Mouse (Mus musculus) testis, adult 2 months (tissue): ENCODE measurements at regions not wholly inside any gene's neighbourhood (a gene's known extent, or its start where the extent isn't known, plus 50 kb on each side); places are given as distances from the start of the nearest gene placed in this dataset.

Experiments
- H3K27ac ChIP-seq: fragments of 200-500 bp; 2 replicates; pipeline ENCODE4 v1.5.1; 2012; ENCODE audit warnings: low read depth, low read length; ENCODE audit not compliant: control insufficient read depth, insufficient read depth
- H3K27me3 ChIP-seq: fragments of 200-500 bp; 2 replicates; pipeline ENCODE4 v1.6.1; 2012; ENCODE audit warnings: mild to moderate bottlenecking, low read length, moderate library complexity; ENCODE audit not compliant: control insufficient read depth, insufficient read depth
- H3K36me3 ChIP-seq: fragments of 200-500 bp; 2 replicates; pipeline ENCODE4 v1.6.1; 2012; ENCODE audit warnings: mild to moderate bottlenecking, low read length; ENCODE audit not compliant: control insufficient read depth, insufficient read depth
- H3K4me1 ChIP-seq: fragments of 200-500 bp; 2 replicates; pipeline ENCODE4 v1.6.1; 2012; ENCODE audit warnings: low read length; ENCODE audit not compliant: control insufficient read depth, insufficient read depth
- H3K4me3 ChIP-seq: fragments of 200-500 bp; 2 replicates; pipeline ENCODE4 v1.5.1; 2012; ENCODE audit warnings: low read depth, mild to moderate bottlenecking, low read length, moderate library complexity, mixed read lengths; ENCODE audit not compliant: control insufficient read depth
- CTCF ChIP-seq: fragments of 200-500 bp; IDR thresholded peaks from 2 replicates; pipeline ENCODE4 v1.5.1; 2012; ENCODE audit warnings: low read depth, mild to moderate bottlenecking, inconsistent platforms, low read length, moderate library complexity; ENCODE audit not compliant: control insufficient read depth, insufficient read depth, insufficient replicate concordance
- POLR2A ChIP-seq: fragments of 200-500 bp; IDR thresholded peaks from 2 replicates; pipeline ENCODE4 v1.6.1; 2012; ENCODE audit warnings: low read depth, mild to moderate bottlenecking, inconsistent platforms, low read length, moderate library complexity; ENCODE audit not compliant: control insufficient read depth

- no peaks in the 10 kb centered on the region for H3K4me1 ChIP-seq
- H3K27ac ChIP-seq, result no peak overlapping the region
- no peaks in the 10 kb centered on the region for H3K27me3 ChIP-seq
- no peak overlapping the region for H3K4me3 ChIP-seq
- H3K36me3 ChIP-seq, result no peaks in the 10 kb centered on the region
- TF ChIP-seq CTCF (no peak), POLR2A (no peak)
Measured at GRCm38 (mm10) chr7:72751501-72751917, 445.1 kb upstream of the Mctp2 start.

DNA sequence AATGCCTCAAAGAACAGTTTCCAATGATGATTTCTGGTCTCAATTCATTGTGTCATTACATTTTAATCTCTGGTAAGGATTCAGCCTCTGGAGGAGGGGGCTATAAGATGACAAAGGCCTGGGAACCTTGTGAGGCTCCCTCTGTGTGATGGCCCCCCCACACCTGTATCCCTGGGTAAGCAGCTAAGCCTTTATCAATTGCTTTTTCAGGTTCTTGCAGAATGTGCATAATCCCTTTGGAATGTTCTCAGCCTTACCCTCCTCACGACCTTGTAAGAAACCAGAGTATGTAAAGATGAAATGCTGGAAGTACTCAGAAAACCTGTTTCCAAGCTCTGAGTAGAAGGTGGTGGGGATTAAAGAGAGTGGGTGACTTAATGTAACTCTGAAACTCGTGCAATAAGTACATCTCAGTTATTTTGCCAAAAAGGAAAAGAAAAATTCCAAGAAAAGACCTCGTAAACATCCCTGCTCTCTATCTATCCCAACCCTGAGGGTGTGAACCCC, 446.7 kb upstream of the Mctp2 start:
- H3K27me3 ChIP-seq, result no peaks in the 10 kb centered on the region
- H3K36me3 ChIP-seq, result no peaks in the 10 kb centered on the region
- no peaks in the 10 kb centered on the region for H3K4me1 ChIP-seq
- TF ChIP-seq CTCF (no peak), POLR2A (no peak)
- no peak overlapping the region for H3K27ac ChIP-seq
- H3K4me3 ChIP-seq, result no peak overlapping the region

GRCm38 (mm10) chr7:72762711-72763110, 456.3 kb upstream of the Mctp2 start:
- no peak for TF ChIP-seq CTCF
- no peak for TF ChIP-seq POLR2A
- H3K4me1 ChIP-seq, result no peaks in the 10 kb centered on the region
- H3K4me3 ChIP-seq, result no peak overlapping the region
- H3K36me3 ChIP-seq, result no peaks in the 10 kb centered on the region
- H3K27me3 ChIP-seq, result no peaks in the 10 kb centered on the region
- H3K27ac ChIP-seq, result no peak overlapping the region

DNA sequence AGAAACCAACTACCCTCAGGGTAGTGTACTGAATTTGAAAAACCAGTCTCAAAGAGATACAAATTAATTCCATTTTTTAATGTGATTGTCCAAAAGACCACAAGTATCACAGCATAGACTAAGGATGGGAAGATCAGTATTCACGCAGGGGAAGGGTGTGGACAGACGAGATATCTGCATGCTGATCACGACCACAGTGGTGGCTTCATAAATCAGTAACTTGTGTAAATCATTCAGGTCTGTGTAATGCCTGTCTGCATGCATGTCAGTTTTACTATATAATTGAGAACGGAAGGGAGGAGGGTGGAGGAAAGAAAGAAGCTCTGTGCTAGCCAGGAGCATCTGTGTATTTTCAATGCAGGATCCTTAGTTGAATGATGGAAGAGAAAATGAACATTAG, 462.3 kb upstream of the Mctp2 start:
- Histone ChIP-seq H3K27ac (no peak overlapping the region), H3K4me3 (no peak overlapping the region), H3K36me3 (no peaks in the 10 kb centered on the region), H3K27me3 (no peaks in the 10 kb centered on the region), H3K4me1 (no peaks in the 10 kb centered on the region)
- no peak for TF ChIP-seq POLR2A
- TF ChIP-seq CTCF, result no peak

DNA sequence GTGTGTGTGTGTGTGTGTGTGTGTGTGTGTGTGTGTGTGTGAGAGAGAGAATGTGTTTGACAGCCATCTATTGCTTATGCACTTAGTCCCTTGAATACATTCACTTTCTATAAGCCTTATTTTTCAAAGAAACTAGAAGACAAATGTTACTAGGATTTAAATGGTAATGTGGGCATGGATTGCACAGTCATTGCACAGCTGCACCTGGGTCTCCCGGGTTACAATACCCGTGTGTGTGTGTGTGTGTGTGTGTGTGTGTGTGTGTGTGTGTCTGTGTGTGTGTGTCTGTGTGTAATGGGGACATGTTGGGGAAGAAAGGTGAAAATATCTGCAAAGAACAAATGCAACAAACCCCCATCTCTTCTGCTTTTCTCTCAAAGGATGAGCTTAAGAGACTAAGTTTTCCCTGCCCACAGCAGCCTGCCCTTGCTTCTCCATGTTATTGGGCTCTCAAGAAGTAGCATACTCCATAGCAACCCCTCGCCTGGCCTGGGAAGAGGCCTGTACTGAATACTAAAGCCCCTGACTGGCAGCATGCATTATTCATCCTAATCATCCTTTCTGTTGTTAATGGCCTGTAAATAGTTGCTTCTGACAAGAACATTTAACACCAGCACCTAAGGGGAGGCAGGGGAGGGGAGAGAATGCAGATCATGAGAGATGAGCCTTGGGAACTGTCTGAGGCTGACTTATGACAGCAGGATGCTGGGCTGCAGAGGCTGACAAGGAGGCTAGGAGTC, 467.8 kb upstream of the Mctp2 start:
- Histone ChIP-seq H3K4me3 (no peak overlapping the region), H3K4me1 (no peaks in the 10 kb centered on the region), H3K27me3 (no peaks in the 10 kb centered on the region), H3K27ac (no peak overlapping the region), H3K36me3 (no peaks in the 10 kb centered on the region)
- TF ChIP-seq POLR2A, result no peak
- no peak for TF ChIP-seq CTCF

DNA sequence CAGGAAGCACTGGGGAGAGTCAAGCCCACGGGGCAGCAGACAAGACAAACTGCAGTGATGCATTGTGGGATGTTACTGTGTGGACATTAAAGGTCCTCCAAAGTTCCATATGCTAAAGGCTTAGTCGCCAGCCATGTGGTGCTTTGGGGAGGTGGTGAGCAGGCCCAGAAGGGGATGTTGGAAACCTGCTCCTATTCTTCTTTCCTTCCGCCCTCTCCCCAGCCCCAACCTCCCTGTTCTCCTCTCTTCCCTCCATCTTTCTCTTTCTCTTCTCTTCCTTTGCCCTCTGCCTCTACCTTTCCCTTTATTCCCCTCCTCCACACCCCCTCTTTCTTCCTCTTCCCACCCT, 468.3 kb upstream of the Mctp2 start:
- Histone ChIP-seq H3K27ac (no peak overlapping the region), H3K4me1 (no peaks in the 10 kb centered on the region), H3K36me3 (no peaks in the 10 kb centered on the region), H3K4me3 (no peak overlapping the region), H3K27me3 (no peaks in the 10 kb centered on the region)
- TF ChIP-seq POLR2A (no peak), CTCF (no peak)

- Histone ChIP-seq H3K4me1 (no peaks in the 10 kb centered on the region), H3K4me3 (no peak overlapping the region), H3K27ac (no peak overlapping the region), H3K36me3 (no peaks in the 10 kb centered on the region), H3K27me3 (no peaks in the 10 kb centered on the region)
- TF ChIP-seq POLR2A (no peak), CTCF (no peak)
Measured at GRCm38 (mm10) chr7:72787306-72787705, 480.9 kb upstream of the Mctp2 start.
